Mouse (Mus musculus): ENCODE data around the gene Prrc2b.

DNA sequence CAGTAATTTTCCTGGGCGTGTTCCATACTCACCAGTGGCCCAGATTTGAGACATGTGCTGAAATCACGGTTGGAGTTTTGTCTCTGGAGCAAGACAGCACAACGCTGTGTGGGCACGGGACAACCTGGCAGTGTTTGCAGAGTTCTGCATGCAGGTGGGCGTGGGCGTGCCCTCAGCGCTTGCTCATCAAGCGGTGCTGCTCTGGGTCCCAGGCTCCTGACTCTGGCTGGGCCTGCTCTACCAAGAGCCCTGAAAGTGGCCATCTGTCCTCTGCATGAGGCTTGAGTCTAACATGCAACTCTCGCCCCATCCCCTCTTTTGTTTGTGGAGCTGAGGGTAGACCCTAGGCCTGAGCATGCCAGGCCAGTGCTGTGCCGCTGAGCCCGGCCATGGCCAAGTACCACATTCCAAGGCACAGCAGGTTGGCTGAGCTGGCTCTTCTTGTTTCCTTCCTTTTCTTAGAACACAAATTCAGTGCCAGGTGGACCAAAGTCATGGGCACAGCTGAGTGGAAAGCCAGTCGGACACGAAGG is 36.2 kb downstream of the Prrc2b start:
- TF ChIP-seq CTCF (IDR thresholded peaks at IDR 0.05), result no peak
- TF ChIP-seq EP300 (IDR thresholded peaks at IDR 0.05; ENCODE audit: insufficient read depth, low read depth, low read length), result no peak
